In the genomic region with DNA sequence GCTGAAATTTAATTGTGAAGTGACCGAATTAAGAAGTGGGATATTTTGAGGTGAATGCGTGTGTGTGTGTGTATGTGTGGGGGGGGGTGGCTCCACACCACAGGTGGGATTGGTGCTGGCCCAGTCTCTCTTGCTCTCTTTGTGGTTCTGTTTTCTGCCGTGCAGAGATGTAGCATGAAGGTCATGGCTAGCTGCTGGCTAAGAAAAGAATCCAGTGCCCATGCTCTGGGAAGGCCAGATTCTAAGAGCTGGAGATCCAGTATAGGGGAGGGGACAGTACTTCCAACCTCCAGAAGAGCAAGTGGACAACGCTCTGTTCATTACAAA, we compare ENCODE assay signal across 24 mouse cellular contexts.
DNase-seq lines count a peak whose midpoint lies in the region; ATAC-seq and TF ChIP-seq lines count a peak whose summit lies in the region.
"Had no signal": no experiment of that assay in that cellular context is flagged by ENCODE, and none has a peak within 500 bp of the region (broad histone marks: within the 10 kb centered on the region; RNA-seq: fewer than 3 reads in every experiment).

No protein-coding gene starts in this region.

- WGBS in forebrain, embryonic 13.5 days: 81% methylated on average over 4 of the region's 4 CpGs
- WGBS in forebrain, postnatal 0 days: 71% methylated on average over 4 of the region's 4 CpGs
- WGBS in neural tube, embryonic 12.5 days: 70% methylated on average over 4 of the region's 4 CpGs
- 70% methylated on average over 4 of the region's 4 CpGs for WGBS in midbrain, embryonic 14.5 days

- H3K9me3 ChIP-seq in forebrain, embryonic 13.5 days (replicated peaks): no peaks in the 10 kb centered on the region
- 0 out of 2 replicates have a peak, but pooled peaks cover 4% of the 10 kb centered on the region for H3K9me3 ChIP-seq in forebrain, postnatal 0 days (ENCODE audit: low read length)
- H3K9me3 ChIP-seq in neural tube, embryonic 12.5 days: no peaks in the 10 kb centered on the region
- H3K9me3 ChIP-seq in midbrain, embryonic 14.5 days (ENCODE audit: control insufficient read depth, low read length): no peaks in the 10 kb centered on the region
- H3K9me3 ChIP-seq: embryonic facial prominence, embryonic 15.5 days; heart, embryonic 13.5 days; limb, embryonic 15.5 days; lung, embryonic 15.5 days had no signal

- no peak for DNase-seq in forebrain, postnatal 0 days
- no peak for DNase-seq in neural tube, embryonic 10.5 days (ENCODE audit: extremely low spot score, low spot score)
- DNase-seq in midbrain, embryonic 14.5 days: no peak
- DNase-seq in heart, postnatal 10 days: no peak
- no peak for DNase-seq in spleen, postnatal 4 days (ENCODE audit: low spot score in 2 of 2)
- DNase-seq: adrenal gland, postnatal 25 days; cerebellum, adult 8-10 months; gastrocnemius, postnatal 25 days; heart, adult 18-20 months; kidney, adult 2 months; lung, postnatal 36 days; right cerebral cortex, postnatal 14 days had no signal

- H3K36me3 ChIP-seq in forebrain, embryonic 13.5 days (ENCODE audit: poor library complexity, severe bottlenecking): no peaks in the 10 kb centered on the region
- H3K36me3 ChIP-seq in forebrain, postnatal 0 days (ENCODE audit: insufficient read depth): no peaks in the 10 kb centered on the region
- no peaks in the 10 kb centered on the region for H3K36me3 ChIP-seq in neural tube, embryonic 12.5 days
- no peaks in the 10 kb centered on the region for H3K36me3 ChIP-seq in midbrain, embryonic 14.5 days (ENCODE audit: control insufficient read depth, insufficient read depth, low read length)
- H3K36me3 ChIP-seq: embryonic facial prominence, embryonic 15.5 days; heart, embryonic 13.5 days; limb, embryonic 15.5 days; lung, embryonic 15.5 days had no signal

- no peaks in the 10 kb centered on the region for H3K27me3 ChIP-seq in forebrain, embryonic 13.5 days
- H3K27me3 ChIP-seq in forebrain, postnatal 0 days (ENCODE audit: insufficient read depth, low read length): no peaks in the 10 kb centered on the region
- H3K27me3 ChIP-seq in neural tube, embryonic 12.5 days (replicated peaks): no peaks in the 10 kb centered on the region
- H3K27me3 ChIP-seq in midbrain, embryonic 14.5 days (ENCODE audit: control insufficient read depth, insufficient read depth, low read length): no peaks in the 10 kb centered on the region
- H3K27me3 ChIP-seq: embryonic facial prominence, embryonic 15.5 days; limb, embryonic 15.5 days; lung, embryonic 15.5 days had no signal

- peaks cover 16% of the 10 kb centered on the region for H3K4me1 ChIP-seq in forebrain, embryonic 13.5 days
- H3K4me1 ChIP-seq in forebrain, postnatal 0 days (ENCODE audit: insufficient read depth): no peaks in the 10 kb centered on the region
- peaks cover 23% of the 10 kb centered on the region for H3K4me1 ChIP-seq in neural tube, embryonic 12.5 days
- H3K4me1 ChIP-seq in midbrain, embryonic 14.5 days (ENCODE audit: control insufficient read depth, insufficient read depth, low read length): peaks cover 18% of the 10 kb centered on the region
- H3K4me1 ChIP-seq: embryonic facial prominence, embryonic 15.5 days; heart, embryonic 13.5 days; limb, embryonic 15.5 days; lung, embryonic 15.5 days had no signal

- TF ChIP-seq CTCF in forebrain, postnatal 0 days (IDR thresholded peaks at IDR 0.05; ENCODE audit: low read depth): no peak

- no peak overlapping the region for H3K9ac ChIP-seq in forebrain, embryonic 13.5 days
- H3K9ac ChIP-seq in forebrain, postnatal 0 days: no peak overlapping the region
- no peak overlapping the region for H3K9ac ChIP-seq in neural tube, embryonic 12.5 days
- H3K9ac ChIP-seq in midbrain, embryonic 14.5 days (replicated peaks; ENCODE audit: low read length): no peak overlapping the region
- H3K9ac ChIP-seq: embryonic facial prominence, embryonic 15.5 days; heart, embryonic 13.5 days; limb, embryonic 15.5 days; liver, embryonic 14.5 days; lung, embryonic 15.5 days had no signal

- no peak overlapping the region for H3K4me2 ChIP-seq in forebrain, embryonic 13.5 days
- H3K4me2 ChIP-seq in forebrain, postnatal 0 days (ENCODE audit: low read depth): no peak overlapping the region
- 0 out of 2 replicates have a peak overlapping the region, but pooled peaks have one; percentile 14 for H3K4me2 ChIP-seq in neural tube, embryonic 12.5 days (replicated peaks)
- no peak overlapping the region for H3K4me2 ChIP-seq in midbrain, embryonic 14.5 days (ENCODE audit: low read length)
- H3K4me2 ChIP-seq: embryonic facial prominence, embryonic 15.5 days; heart, embryonic 13.5 days; limb, embryonic 15.5 days; lung, embryonic 15.5 days had no signal

- H3K27ac ChIP-seq in forebrain, embryonic 13.5 days: peak overlapping the region; percentile 31
- no peak overlapping the region for H3K27ac ChIP-seq in forebrain, postnatal 0 days (ENCODE audit: low read depth, low read length)
- peak overlapping the region; percentile 48; the same call in 1 of the 2 replicates for H3K27ac ChIP-seq in neural tube, embryonic 12.5 days
- peak overlapping the region; percentile 70; the same call in 1 of the 2 replicates for H3K27ac ChIP-seq in midbrain, embryonic 14.5 days (replicated peaks; ENCODE audit: low read depth, low read length)
- H3K27ac ChIP-seq: embryonic facial prominence, embryonic 15.5 days; heart, embryonic 13.5 days; kidney, postnatal 0 days; left cerebral cortex, adult 2 months; limb, embryonic 15.5 days; liver, embryonic 14.5 days; lung, embryonic 15.5 days had no signal

- intact Hi-C loops in heart, postnatal 10 days (cut with DNase I): no loop called here

- no peak overlapping the region for H3K4me3 ChIP-seq in forebrain, embryonic 13.5 days
- H3K4me3 ChIP-seq in forebrain, postnatal 0 days (ENCODE audit: low read depth, low read length): no peak overlapping the region
- H3K4me3 ChIP-seq in neural tube, embryonic 12.5 days: no peak overlapping the region
- no peak overlapping the region for H3K4me3 ChIP-seq in midbrain, embryonic 14.5 days (replicated peaks; ENCODE audit: low read depth, low read length)
- H3K4me3 ChIP-seq: embryonic facial prominence, embryonic 15.5 days; heart, embryonic 13.5 days; left cerebral cortex, adult 2 months; limb, embryonic 15.5 days; lung, embryonic 15.5 days; myocyte had no signal

- no peak for ATAC-seq in forebrain, embryonic 13.5 days
- no peak for ATAC-seq in forebrain, postnatal 0 days
- ATAC-seq in neural tube, embryonic 12.5 days (ENCODE audit: low FRiP score, low read depth): no peak
- ATAC-seq in midbrain, embryonic 14.5 days (ENCODE audit: low FRiP score, low TSS enrichment): no peak
- ATAC-seq: CD4-positive, CD25-positive, alpha-beta regulatory T cell, adult 4 months; inflammation-experienced regulatory T-cells, adult 6 months had no signal
